Mouse (Mus musculus): ENCODE data around the gene Tpra1. TPM values are rescaled to one million over a fixed set of nuclear protein-coding genes. Genes with fewer than 3 reads are reported as not detected.

Tpra1 gene
- polyA plus RNA-seq, 1 experiment from 2014 or later, result 81.6 TPM

GRCm38 (mm10) chr6:88946442-88946841 is 44.4 kb downstream of the Tpra1 start:
- Histone ChIP-seq H3K4me1 (replicated peaks; ENCODE audit: control insufficient read depth, insufficient read depth, low read length) (no peaks in the 10 kb centered on the region), H3K36me3 (ENCODE audit: control insufficient read depth, insufficient read depth) (no peaks in the 10 kb centered on the region), H3K27ac (ENCODE audit: low read depth, low read length) (no peak overlapping the region), H3K4me2 (replicated peaks; ENCODE audit: low read depth) (no peak overlapping the region), H3K9me3 (ENCODE audit: control insufficient read depth) (no peaks in the 10 kb centered on the region), H3K27me3 (replicated peaks; ENCODE audit: control insufficient read depth, insufficient read depth, low read length) (no peaks in the 10 kb centered on the region), H3K4me3 (ENCODE audit: low read depth, low read length) (no peak overlapping the region), H3K9ac (ENCODE audit: low read depth, low read length) (no peak overlapping the region)
- 78% methylated on average over 6 of the region's 6 CpGs for WGBS
- ATAC-seq, result no peak
- TF ChIP-seq CTCF (IDR thresholded peaks at IDR 0.05; ENCODE audit: low read depth), result no peak

- Histone ChIP-seq H3K9me3 (ENCODE audit: control insufficient read depth) (no peaks in the 10 kb centered on the region), H3K4me3 (ENCODE audit: low read depth, low read length) (no peak overlapping the region), H3K4me1 (replicated peaks; ENCODE audit: control insufficient read depth, insufficient read depth, low read length) (no peaks in the 10 kb centered on the region), H3K27me3 (replicated peaks; ENCODE audit: control insufficient read depth, insufficient read depth, low read length) (no peaks in the 10 kb centered on the region), H3K4me2 (replicated peaks; ENCODE audit: low read depth) (no peak overlapping the region), H3K36me3 (ENCODE audit: control insufficient read depth, insufficient read depth) (no peaks in the 10 kb centered on the region), H3K9ac (ENCODE audit: low read depth, low read length) (no peak overlapping the region), H3K27ac (ENCODE audit: low read depth, low read length) (no peak overlapping the region)
- no peak for ATAC-seq
- TF ChIP-seq CTCF (IDR thresholded peaks at IDR 0.05; ENCODE audit: low read depth), result no peak
These were observed 45.7 kb downstream of the Tpra1 start for GRCm38 (mm10) chr6:88947771-88948170.

GRCm38 (mm10) chr6:88956725-88957124 is 54.7 kb downstream of the Tpra1 start:
- Histone ChIP-seq H3K27me3 (replicated peaks; ENCODE audit: control insufficient read depth, insufficient read depth, low read length) (no peaks in the 10 kb centered on the region), H3K4me1 (replicated peaks; ENCODE audit: control insufficient read depth, insufficient read depth, low read length) (no peaks in the 10 kb centered on the region), H3K9me3 (ENCODE audit: control insufficient read depth) (no peaks in the 10 kb centered on the region), H3K9ac (ENCODE audit: low read depth, low read length) (no peak overlapping the region), H3K36me3 (ENCODE audit: control insufficient read depth, insufficient read depth) (no peaks in the 10 kb centered on the region), H3K4me2 (replicated peaks; ENCODE audit: low read depth) (no peak overlapping the region), H3K27ac (ENCODE audit: low read depth, low read length) (no peak overlapping the region), H3K4me3 (ENCODE audit: low read depth, low read length) (no peak overlapping the region)
- WGBS, result 81% methylated on average over 2 of the region's 2 CpGs
- ATAC-seq, result no peak
- no peak for TF ChIP-seq CTCF (IDR thresholded peaks at IDR 0.05; ENCODE audit: low read depth)

GRCm38 (mm10) chr6:88957313-88957712 is 55.3 kb downstream of the Tpra1 start:
- H3K27me3 ChIP-seq (replicated peaks; ENCODE audit: control insufficient read depth, insufficient read depth, low read length), result no peaks in the 10 kb centered on the region
- no peak overlapping the region for H3K4me3 ChIP-seq (ENCODE audit: low read depth, low read length)
- H3K4me2 ChIP-seq (replicated peaks; ENCODE audit: low read depth), result no peak overlapping the region
- TF ChIP-seq CTCF (IDR thresholded peaks at IDR 0.05; ENCODE audit: low read depth), result no peak
- WGBS, result 80% methylated on average over 4 of the region's 4 CpGs
- no peaks in the 10 kb centered on the region for H3K4me1 ChIP-seq (replicated peaks; ENCODE audit: control insufficient read depth, insufficient read depth, low read length)
- H3K9me3 ChIP-seq (ENCODE audit: control insufficient read depth), result no peaks in the 10 kb centered on the region
- no peak for ATAC-seq
- no peak overlapping the region for H3K27ac ChIP-seq (ENCODE audit: low read depth, low read length)
- H3K9ac ChIP-seq (ENCODE audit: low read depth, low read length), result no peak overlapping the region
- no peaks in the 10 kb centered on the region for H3K36me3 ChIP-seq (ENCODE audit: control insufficient read depth, insufficient read depth)

- H3K27ac ChIP-seq (ENCODE audit: low read depth, low read length), result no peak overlapping the region
- H3K9me3 ChIP-seq (ENCODE audit: control insufficient read depth), result no peaks in the 10 kb centered on the region
- ATAC-seq, result no peak
- H3K4me2 ChIP-seq (replicated peaks; ENCODE audit: low read depth), result no peak overlapping the region
- no peak overlapping the region for H3K4me3 ChIP-seq (ENCODE audit: low read depth, low read length)
- H3K9ac ChIP-seq (ENCODE audit: low read depth, low read length), result no peak overlapping the region
- no peaks in the 10 kb centered on the region for H3K36me3 ChIP-seq (ENCODE audit: control insufficient read depth, insufficient read depth)
- H3K4me1 ChIP-seq (replicated peaks; ENCODE audit: control insufficient read depth, insufficient read depth, low read length), result no peaks in the 10 kb centered on the region
- TF ChIP-seq CTCF (IDR thresholded peaks at IDR 0.05; ENCODE audit: low read depth), result no peak
- no peaks in the 10 kb centered on the region for H3K27me3 ChIP-seq (replicated peaks; ENCODE audit: control insufficient read depth, insufficient read depth, low read length)
- WGBS, result 61% methylated on average over 5 of the region's 5 CpGs
These were observed 55.8 kb downstream of the Tpra1 start for GRCm38 (mm10) chr6:88957801-88958211.

- TF ChIP-seq CTCF (IDR thresholded peaks at IDR 0.05; ENCODE audit: low read depth), result no peak
- H3K27me3 ChIP-seq (replicated peaks; ENCODE audit: control insufficient read depth, insufficient read depth, low read length), result no peaks in the 10 kb centered on the region
- H3K9me3 ChIP-seq (ENCODE audit: control insufficient read depth), result no peaks in the 10 kb centered on the region
- H3K4me3 ChIP-seq (ENCODE audit: low read depth, low read length), result no peak overlapping the region
- H3K36me3 ChIP-seq (ENCODE audit: control insufficient read depth, insufficient read depth), result no peaks in the 10 kb centered on the region
- ATAC-seq, result no peak
- no peaks in the 10 kb centered on the region for H3K4me1 ChIP-seq (replicated peaks; ENCODE audit: control insufficient read depth, insufficient read depth, low read length)
- no peak overlapping the region for H3K9ac ChIP-seq (ENCODE audit: low read depth, low read length)
- no peak overlapping the region for H3K4me2 ChIP-seq (replicated peaks; ENCODE audit: low read depth)
- 85% methylated on average over 2 of the region's 2 CpGs for WGBS
- no peak overlapping the region for H3K27ac ChIP-seq (ENCODE audit: low read depth, low read length)
These were observed 56.3 kb downstream of the Tpra1 start for GRCm38 (mm10) chr6:88958305-88958704.

GRCm38 (mm10) chr6:88959834-88960233 is 57.8 kb downstream of the Tpra1 start:
- Histone ChIP-seq H3K4me1 (replicated peaks; ENCODE audit: control insufficient read depth, insufficient read depth, low read length) (no peaks in the 10 kb centered on the region), H3K4me3 (ENCODE audit: low read depth, low read length) (no peak overlapping the region), H3K27ac (ENCODE audit: low read depth, low read length) (no peak overlapping the region), H3K9ac (ENCODE audit: low read depth, low read length) (no peak overlapping the region), H3K36me3 (ENCODE audit: control insufficient read depth, insufficient read depth) (no peaks in the 10 kb centered on the region), H3K9me3 (ENCODE audit: control insufficient read depth) (no peaks in the 10 kb centered on the region), H3K4me2 (replicated peaks; ENCODE audit: low read depth) (no peak overlapping the region), H3K27me3 (replicated peaks; ENCODE audit: control insufficient read depth, insufficient read depth, low read length) (no peaks in the 10 kb centered on the region)
- ATAC-seq, result no peak
- peak; percentile 74 for TF ChIP-seq CTCF (IDR thresholded peaks at IDR 0.05; ENCODE audit: low read depth)
- 19% methylated on average over 7 of the region's 7 CpGs for WGBS
